Mouse (Mus musculus) stomach, postnatal 0 days (tissue): ENCODE data around the gene Lamtor2.

Experiments
- CTCF ChIP-seq: IDR thresholded peaks from 2 replicates; pipeline ENCODE4 v1.5.1; 2016; ENCODE audit warnings: antibody characterized with exemption, low read depth, mild to moderate bottlenecking, moderate library complexity
- EP300 ChIP-seq: optimal IDR thresholded peaks from 2 replicates; pipeline ENCODE3; 2016; ENCODE audit warnings: antibody characterized with exemption

- TF ChIP-seq CTCF = no peak
- no peak for TF ChIP-seq EP300
Measured at GRCm38 (mm10) chr3:88514231-88515094, 38.4 kb downstream of the Lamtor2 start.
